Mouse (Mus musculus): ENCODE results near the gene Cxcl16.

DNA sequence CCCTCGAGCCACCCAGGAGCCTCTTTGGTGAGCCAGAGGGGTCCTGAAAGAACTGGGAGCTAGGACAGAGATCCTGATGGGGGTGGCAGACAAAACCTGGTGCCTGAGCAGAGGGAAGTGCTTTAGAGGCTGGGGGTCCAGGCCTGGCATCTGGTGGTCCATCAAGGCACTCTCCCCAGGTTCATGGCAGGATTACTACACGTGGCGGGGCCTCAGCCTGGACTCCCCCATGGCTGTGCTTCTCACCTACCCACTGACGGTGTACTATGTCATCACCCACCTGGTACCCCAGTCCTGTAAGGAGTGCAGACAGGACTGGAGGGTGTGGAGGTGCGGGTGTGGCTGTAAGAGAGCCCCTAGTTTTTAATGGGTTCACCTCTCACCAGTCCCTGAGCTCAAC lies 4.2 kb upstream of the Cxcl16 start:
- TF ChIP-seq CTCF (IDR thresholded peaks at IDR 0.05; ENCODE audit: low read depth, low read length) (no peak), TAL1 (conservative IDR thresholded peaks at IDR 0.05; ENCODE audit: low read depth, low read length) (no peak)
